Mouse (Mus musculus): ENCODE results near the gene Gm3336. TPM values are rescaled to one million over a fixed set of nuclear protein-coding genes. Genes with fewer than 3 reads are reported as not detected.

Gene Gm3336
- total RNA-seq, 2 experiments from 2014 or later, result not detected

GRCm38 (mm10) chr8:70758308-70758615, 39.9 kb downstream of the Gm3336 start:
- intact Hi-C loops (cut with DNase I), result no loop called here
- DNase-seq, result no peak

DNA sequence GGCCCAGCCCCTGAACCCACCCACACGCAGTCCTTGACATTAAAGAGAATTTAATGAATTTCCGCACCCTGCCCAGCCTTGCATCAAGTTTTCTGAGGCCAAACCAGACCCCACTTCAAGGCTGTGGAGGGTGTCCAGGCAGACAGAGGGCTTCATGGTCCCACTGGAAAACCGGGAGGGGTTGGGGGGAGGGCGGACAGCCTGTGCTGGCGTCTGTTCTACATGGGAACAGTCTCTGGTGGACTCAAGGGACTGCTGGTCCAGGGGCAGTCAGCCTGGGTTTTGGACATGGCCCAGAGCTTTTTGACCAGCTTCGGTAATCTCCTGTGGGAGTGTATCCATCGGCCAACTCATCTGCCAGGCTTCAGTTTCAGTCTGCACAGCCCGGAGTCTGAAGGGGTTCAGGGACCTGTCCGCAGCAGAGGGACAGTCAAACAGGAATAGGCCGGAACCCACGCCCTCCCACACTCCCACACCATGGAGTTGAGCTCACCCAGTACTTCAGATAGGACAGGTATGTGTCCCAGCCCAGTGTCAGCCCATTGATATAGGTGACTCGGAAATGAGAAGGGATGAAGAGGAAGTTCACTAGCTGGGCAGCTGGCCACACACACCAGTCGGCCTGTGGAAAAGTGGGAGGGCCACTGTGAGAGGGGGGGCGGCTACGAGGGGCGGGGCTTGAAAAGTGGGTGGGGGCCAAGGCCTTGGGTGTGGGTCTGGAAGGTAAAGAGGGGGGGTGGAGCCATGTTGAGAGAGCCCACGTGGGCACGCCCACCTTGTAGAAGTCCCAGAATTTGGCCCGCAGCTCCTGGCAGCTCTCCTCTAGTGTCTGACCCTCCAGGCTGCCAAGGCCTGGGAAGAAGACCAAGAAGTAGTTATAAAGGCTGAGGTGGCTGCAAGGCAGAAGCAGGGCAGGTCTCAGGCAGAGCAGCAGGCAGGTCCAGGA, 40.5 kb downstream of the Gm3336 start:
- intact Hi-C loops (cut with DNase I), result no loop called here
- DNase-seq, result no peak

- intact Hi-C loops (cut with DNase I), result no loop called here
- no peak for DNase-seq
Observed at GRCm38 (mm10) chr8:70760350-70760749, 42.0 kb downstream of the Gm3336 start.

GRCm38 (mm10) chr8:70760775-70761406, 42.5 kb downstream of the Gm3336 start, which contains the start of gene Mpv17l2:
Gene Mpv17l2, minus strand, starts transcription at chr8:70760946.
- DNase-seq, result peak; percentile 93

GRCm38 (mm10) chr8:70762118-70762517, 43.8 kb downstream of the Gm3336 start:
- peak in 1 of 2 experiments; percentile 14 for DNase-seq
- intact Hi-C loops (cut with DNase I), result no loop called here

More at GRCm38 (mm10) chr8:70760775-70761406, 42.5 kb downstream of the Gm3336 start, which contains the start of gene Mpv17l2:
- intact Hi-C loops (cut with DNase I), result no loop called here

DNA sequence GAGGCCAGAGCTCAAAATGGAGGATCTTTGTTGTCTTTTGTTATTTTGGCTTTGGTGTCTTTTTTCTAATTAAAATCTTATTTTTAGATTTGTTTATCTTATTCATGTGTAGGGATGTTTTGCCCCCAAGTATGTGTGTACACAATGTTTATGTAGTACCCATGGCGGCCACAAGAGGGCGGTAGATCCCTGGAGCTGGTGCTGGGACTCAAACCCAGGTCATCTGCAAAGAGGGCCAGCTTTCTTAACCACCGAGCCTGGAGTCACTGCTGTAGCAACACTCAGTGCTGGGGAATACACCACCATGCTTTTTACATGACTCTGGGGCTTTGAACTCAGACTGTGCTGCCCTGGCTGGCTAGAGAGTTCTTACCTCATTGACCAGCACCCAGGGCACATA, 45.0 kb downstream of the Gm3336 start:
- DNase-seq, result peak in 1 of 2 experiments; percentile 73

DNA sequence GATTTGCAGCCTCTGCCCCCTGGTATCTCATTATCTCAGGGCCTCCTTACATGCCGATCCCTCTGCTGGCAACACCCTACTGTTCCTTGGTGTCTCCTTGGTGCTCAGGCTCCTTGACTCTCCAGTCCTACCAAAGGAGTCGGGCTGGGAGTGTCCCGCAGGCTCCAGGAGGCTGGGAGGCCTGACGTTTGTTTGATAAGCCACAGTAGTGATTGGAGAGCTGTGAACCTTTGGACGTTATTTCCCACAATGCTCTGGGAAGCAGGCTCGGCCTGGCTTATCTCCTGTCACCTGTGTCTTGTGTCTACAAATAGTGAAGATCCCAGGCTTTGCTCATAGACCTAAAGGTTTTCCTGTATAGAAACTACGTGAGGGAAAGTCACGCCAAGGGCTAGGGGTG, 45.7 kb downstream of the Gm3336 start:
- intact Hi-C loops (cut with DNase I), result no loop called here
- no peak for DNase-seq

More for the DNA sequence above, 45.0 kb downstream of the Gm3336 start:
- intact Hi-C loops (cut with DNase I), result no loop called here

- intact Hi-C loops (cut with DNase I), result no loop called here
- no peak for DNase-seq
Observed at GRCm38 (mm10) chr8:70764676-70765075, 46.3 kb downstream of the Gm3336 start.

DNA sequence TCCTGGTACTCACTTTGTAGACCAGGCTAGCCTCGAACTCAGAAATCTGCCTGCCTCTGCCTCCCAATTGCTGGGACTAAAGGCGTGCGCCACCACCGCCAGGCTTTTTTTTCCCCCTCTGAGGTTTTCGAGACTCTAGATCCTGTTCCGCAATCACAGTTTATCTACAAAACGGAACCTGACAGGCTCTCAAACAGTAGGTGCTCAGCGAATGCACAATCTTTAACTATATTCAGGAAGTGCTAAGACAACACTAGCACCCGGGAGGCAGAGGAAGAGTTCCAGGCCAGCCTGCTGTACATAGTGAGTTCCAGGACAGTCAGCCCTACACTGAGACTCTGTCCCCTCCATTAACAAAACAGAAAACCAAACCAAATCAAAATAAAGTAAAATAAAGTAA, 47.0 kb downstream of the Gm3336 start:
- intact Hi-C loops (cut with DNase I), result no loop called here

GRCm38 (mm10) chr8:70765838-70766570, 47.7 kb downstream of the Gm3336 start:
- intact Hi-C loops (cut with DNase I), result no loop called here
- no peak for DNase-seq

More for the DNA sequence above, 47.0 kb downstream of the Gm3336 start:
- DNase-seq, result no peak

- DNase-seq, result peak; percentile 60 to 63
- intact Hi-C loops (cut with DNase I), result no loop called here
Observed at GRCm38 (mm10) chr8:70766571-70767440, 48.5 kb downstream of the Gm3336 start.

GRCm38 (mm10) chr8:70767503-70767902, 49.2 kb downstream of the Gm3336 start:
- intact Hi-C loops (cut with DNase I), result no loop called here
- DNase-seq, result no peak

DNA sequence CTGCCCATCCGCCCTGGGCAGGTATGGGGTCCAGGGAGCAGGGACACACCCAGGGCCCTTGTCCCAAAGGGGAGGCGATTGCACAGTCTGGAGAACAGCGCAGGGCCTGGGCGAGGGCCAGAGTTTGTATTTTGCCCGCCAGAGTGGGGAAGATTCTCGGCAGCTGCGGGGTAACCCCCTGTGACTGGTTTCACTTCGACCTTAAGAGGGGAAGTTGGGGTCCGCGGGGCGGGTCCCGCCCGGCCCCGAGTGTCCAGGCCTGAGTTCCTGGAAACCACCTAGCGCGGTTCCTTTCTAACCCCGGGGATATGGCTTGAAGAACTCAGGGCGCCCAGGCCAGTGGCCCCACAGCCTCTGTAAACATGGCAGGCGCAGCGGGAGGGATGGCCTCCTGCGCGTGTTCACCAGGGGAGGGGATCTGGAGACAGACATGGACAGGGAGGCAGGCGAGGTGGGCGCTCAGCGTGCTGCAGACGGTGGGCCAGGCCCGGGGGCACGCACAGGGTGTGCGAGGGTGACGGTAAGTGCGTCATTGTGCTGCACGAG, 50.0 kb downstream of the Gm3336 start:
- intact Hi-C loops (cut with DNase I), result no loop called here

DNA sequence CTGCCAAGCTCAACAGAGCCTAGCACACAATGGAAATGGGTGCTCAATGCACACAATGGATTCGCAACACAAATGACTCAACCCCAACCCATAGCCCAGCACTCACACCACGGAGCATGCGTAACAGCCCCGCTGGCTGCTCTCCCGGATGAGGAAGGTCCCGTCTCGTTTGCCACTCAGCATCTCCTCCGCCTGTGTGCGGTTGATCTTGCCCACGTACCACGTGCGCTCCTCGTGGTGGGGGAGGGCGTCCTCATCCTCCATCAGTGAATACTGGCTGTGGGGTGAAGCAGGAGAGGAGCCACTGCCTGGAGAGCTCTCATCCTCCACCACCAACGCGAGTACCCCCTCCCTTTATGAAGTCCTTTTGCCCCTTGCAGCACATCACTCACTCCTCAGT, 50.6 kb downstream of the Gm3336 start:
- no peak for DNase-seq
- intact Hi-C loops (cut with DNase I), result loop anchor here (1.0 kb wide), 1 partner anchor 49 kb away; no protein-coding TSS in a partner anchor

More for the DNA sequence above, 50.0 kb downstream of the Gm3336 start:
- no peak for DNase-seq

GRCm38 (mm10) chr8:70769359-70769758, 51.0 kb downstream of the Gm3336 start:
- DNase-seq, result peak; percentile 97 to 98
- intact Hi-C loops (cut with DNase I), result loop anchor here (1.0 kb wide), 1 partner anchor 49 kb away; no protein-coding TSS in a partner anchor

DNA sequence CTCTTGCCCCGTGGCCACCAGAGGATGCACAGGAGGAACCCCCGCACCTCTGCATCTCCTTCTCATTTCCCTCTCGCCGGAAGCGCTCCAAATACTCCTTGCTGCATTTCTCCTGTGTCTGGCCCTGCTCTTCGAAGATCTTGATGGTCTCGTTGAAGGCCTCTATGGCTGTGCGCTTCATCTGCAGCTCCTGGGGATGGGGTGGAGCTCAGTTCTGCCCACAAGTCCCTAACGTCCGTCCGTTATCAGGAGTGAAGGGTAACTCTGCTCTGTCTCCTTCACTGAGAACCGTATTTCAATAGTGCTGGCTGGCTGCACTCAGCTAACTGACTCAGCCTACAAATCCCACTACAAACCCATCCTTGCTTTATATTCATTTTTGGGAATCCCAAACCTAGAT, 51.5 kb downstream of the Gm3336 start:
- intact Hi-C loops (cut with DNase I), result loop anchor here (1.0 kb wide), 1 partner anchor 50 kb away; no protein-coding TSS in a partner anchor
- DNase-seq, result no peak

DNA sequence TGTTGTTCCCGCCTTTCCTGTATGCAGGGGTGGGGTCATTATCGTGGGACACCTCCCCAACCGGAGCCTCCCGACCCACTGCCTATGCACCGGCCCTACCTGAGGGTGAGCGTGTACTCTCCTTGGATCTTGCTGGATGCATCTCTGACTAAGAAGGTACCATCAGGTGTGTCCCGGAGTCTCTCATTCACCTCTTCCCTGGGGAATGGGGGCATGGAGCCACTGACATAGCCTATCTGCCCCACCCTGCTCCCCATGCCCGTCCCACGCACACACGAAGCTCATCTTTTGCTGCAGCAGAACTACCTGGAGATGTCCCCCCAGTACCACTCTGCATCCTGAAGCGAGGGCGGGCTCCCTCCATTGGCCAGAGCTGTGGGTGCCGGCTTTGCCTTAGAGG, 52.4 kb downstream of the Gm3336 start:
- intact Hi-C loops (cut with DNase I), result no loop called here

DNA sequence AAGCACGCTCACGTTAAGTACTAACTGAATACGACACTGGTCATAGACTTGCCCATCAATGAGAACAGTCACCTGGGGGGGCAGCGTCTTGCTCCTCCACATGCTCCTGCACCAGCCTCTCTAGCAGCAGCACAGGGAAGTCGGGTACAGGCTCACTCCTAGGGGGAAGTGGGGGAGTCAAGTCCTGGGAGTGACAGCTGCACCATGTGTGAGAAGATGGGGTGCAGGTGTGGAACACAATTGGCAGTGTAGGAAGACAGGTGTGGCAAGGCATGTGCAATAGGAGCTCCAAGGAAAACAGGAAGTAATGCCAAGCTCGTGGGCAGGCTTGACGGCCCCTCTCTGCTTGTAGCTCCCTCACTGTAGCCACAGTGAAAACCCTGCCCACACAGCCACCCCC, 52.9 kb downstream of the Gm3336 start:
- intact Hi-C loops (cut with DNase I), result no loop called here
- no peak for DNase-seq

More for the DNA sequence above, 52.4 kb downstream of the Gm3336 start:
- DNase-seq, result no peak

- intact Hi-C loops (cut with DNase I), result no loop called here
- DNase-seq, result no peak
Observed at GRCm38 (mm10) chr8:70772075-70772474, 53.7 kb downstream of the Gm3336 start.

Measured in heart, postnatal 14 days (tissue).